Mouse (Mus musculus): ENCODE results near the gene Pipox.

Pipox gene

GRCm38 (mm10) chr11:77906747-77907174, 12.9 kb upstream of the Pipox start:
- DNase-seq: no peak

GRCm38 (mm10) chr11:77906097-77906687, 12.3 kb upstream of the Pipox start:
- DNase-seq: no peak

GRCm38 (mm10) chr11:77904707-77905106, 10.8 kb upstream of the Pipox start:
- DNase-seq: no peak

- DNase-seq: no peak
Observed at GRCm38 (mm10) chr11:77903761-77904160, 9.9 kb upstream of the Pipox start.

GRCm38 (mm10) chr11:77901775-77902355, 8.0 kb upstream of the Pipox start:
- DNase-seq: no peak

GRCm38 (mm10) chr11:77901366-77901765, 7.5 kb upstream of the Pipox start:
- DNase-seq: no peak

- DNase-seq: no peak
Observed at GRCm38 (mm10) chr11:77900696-77901095, 6.8 kb upstream of the Pipox start.

GRCm38 (mm10) chr11:77900187-77900586, 6.3 kb upstream of the Pipox start:
- DNase-seq: no peak

- DNase-seq: no peak
Observed at GRCm38 (mm10) chr11:77896820-77897805, 3.2 kb upstream of the Pipox start.

- DNase-seq: no peak
Observed at GRCm38 (mm10) chr11:77896480-77896819, 2.6 kb upstream of the Pipox start.

- no peak for DNase-seq
Observed at GRCm38 (mm10) chr11:77896011-77896410, 2.1 kb upstream of the Pipox start.

GRCm38 (mm10) chr11:77894967-77895366, 1.1 kb upstream of the Pipox start:
- no peak for DNase-seq

GRCm38 (mm10) chr11:77893283-77893682, 613 bp downstream of the Pipox start:
- no peak for DNase-seq

GRCm38 (mm10) chr11:77892883-77893282, 1.0 kb downstream of the Pipox start:
- DNase-seq: peak in 1 of 2 experiments; percentile 27

- no peak for DNase-seq
Observed at GRCm38 (mm10) chr11:77890648-77891258, 3.1 kb downstream of the Pipox start.

GRCm38 (mm10) chr11:77889484-77889883, 4.4 kb downstream of the Pipox start:
- DNase-seq: no peak

GRCm38 (mm10) chr11:77888846-77889245, 5.0 kb downstream of the Pipox start:
- no peak for DNase-seq

- DNase-seq: peak in 1 of 2 experiments; percentile 42
Observed at GRCm38 (mm10) chr11:77887373-77887960, 6.4 kb downstream of the Pipox start.

GRCm38 (mm10) chr11:77885246-77885575, 8.7 kb downstream of the Pipox start:
- DNase-seq: no peak

GRCm38 (mm10) chr11:77884524-77885245, 9.2 kb downstream of the Pipox start:
- no peak for DNase-seq

- no peak for DNase-seq
Observed at GRCm38 (mm10) chr11:77876760-77877148, 17.1 kb downstream of the Pipox start.

All from kidney, postnatal 4 days (tissue).